ENCODE assay signal across 11 mouse cellular contexts in the genomic region with DNA sequence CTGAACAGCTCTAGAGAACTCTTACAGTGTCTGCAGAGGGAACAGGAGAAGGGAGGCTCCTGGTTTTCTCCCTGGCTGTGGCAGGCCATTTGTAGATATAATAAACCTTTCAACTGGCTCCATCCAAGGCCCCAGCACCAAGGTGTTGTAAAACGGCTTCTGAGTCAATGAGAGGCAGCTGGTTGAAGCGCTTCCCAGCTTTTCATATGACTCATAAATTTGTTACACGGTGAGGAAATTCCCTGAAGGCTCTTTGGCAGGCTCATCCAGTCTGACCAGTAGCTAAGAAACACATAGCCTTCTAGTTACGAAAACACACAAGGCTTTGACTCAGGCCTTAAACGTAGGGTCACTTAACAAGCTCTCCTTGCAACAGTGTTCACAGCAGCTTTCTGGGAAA.
A peak's percentile ranks its signal among the peaks of the same experiment; 100 is the strongest.
DNase-seq lines count a peak whose midpoint lies in the region; ATAC-seq and TF ChIP-seq lines count a peak whose summit lies in the region.
"Had no signal": no experiment of that assay in that cellular context is flagged by ENCODE, and none has a peak within 500 bp of the region (broad histone marks: within the 10 kb centered on the region; RNA-seq: fewer than 3 reads in every experiment).

No protein-coding gene starts in this region.

- intact Hi-C loops in heart, postnatal 14 days (cut with DNase I) = no loop called here

- H3K9me3 ChIP-seq in limb, embryonic 14.5 days (ENCODE audit: control insufficient read depth, low read length) = no peaks in the 10 kb centered on the region

- peak; percentile 68 for DNase-seq in gastrocnemius, adult 18-20 months (ENCODE audit: low spot score)
- DNase-seq in gastrocnemius, postnatal 10 days = no peak
- DNase-seq in Patski (ENCODE audit: low read depth, low spot score) = peak; percentile 94
- DNase-seq in heart, postnatal 14 days = peak; percentile 38 to 53
- peak; percentile 85 for DNase-seq in limb, embryonic 14.5 days (ENCODE audit: low spot score)
- DNase-seq in cerebellum, postnatal 36 days = no peak
- no peak for DNase-seq in layer of hippocampus, postnatal 25 days (ENCODE audit: extremely low spot score in 1 of 2, low spot score in 1 of 2)

- H3K4me1 ChIP-seq in limb, embryonic 14.5 days (ENCODE audit: control insufficient read depth, insufficient read depth, low read length) = peaks cover 15% of the 10 kb centered on the region

- H3K9ac ChIP-seq in limb, embryonic 14.5 days (ENCODE audit: low read depth, low read length, severe bottlenecking) = no peak overlapping the region

- ATAC-seq in Patski = peak; percentile 95
- ATAC-seq in limb, embryonic 14.5 days (ENCODE audit: low FRiP score, low read depth) = peak; percentile 75
- no peak for ATAC-seq in activated CD4-positive, CD25-positive, alpha-beta regulatory T cell, adult 4 months
- ATAC-seq: CD4-positive, CD25-positive, alpha-beta regulatory T cell, adult 4 months; inflammation-experienced regulatory T-cells, adult 6 months had no signal

- H3K36me3 ChIP-seq in limb, embryonic 14.5 days (ENCODE audit: control insufficient read depth, insufficient read depth, low read length) = no peaks in the 10 kb centered on the region

- POLR2A ChIA-PET in Patski (lab: Charles Lee) = interaction anchor here (0.7 kb wide), 1 partner anchor 42 kb away, joined by 4 read pairs; no protein-coding TSS in a partner anchor

- in situ Hi-C loops in Patski (cut with MboI; ENCODE audit: low pct_unique_long_range_greater_than_20kb) = no loop called here

- TF ChIP-seq CTCF in Patski (IDR thresholded peaks at IDR 0.05) = no peak

- no peaks in the 10 kb centered on the region for H3K27me3 ChIP-seq in Patski
- peaks cover 35% of the 10 kb centered on the region for H3K27me3 ChIP-seq in limb, embryonic 14.5 days (ENCODE audit: control insufficient read depth, insufficient read depth, low read length)

- CTCF ChIA-PET in Patski (lab: Charles Lee) = interaction anchor here (1.2 kb wide), 1 partner anchor 50 kb away, joined by 3 read pairs; no protein-coding TSS in a partner anchor

- no peak overlapping the region for H3K4me3 ChIP-seq in limb, embryonic 14.5 days (replicated peaks; ENCODE audit: low read length)

- 2% methylated on average over 5 of the region's 5 CpGs for WGBS in limb, embryonic 14.5 days

- no peak overlapping the region for H3K4me2 ChIP-seq in limb, embryonic 14.5 days (replicated peaks; ENCODE audit: low read depth, low read length, severe bottlenecking)

- no peak for TF ChIP-seq POLR2A in limb, embryonic 14.5 days (IDR thresholded peaks at IDR 0.05; ENCODE audit: borderline replicate concordance, extremely low read depth, insufficient read depth, insufficient read length)

- H3K27ac ChIP-seq in limb, embryonic 14.5 days (replicated peaks; ENCODE audit: low read depth, low read length) = no peak overlapping the region
- H3K27ac ChIP-seq: macrophage had no signal

Comparison
In these comparisons a context has a peak if more than half of its experiments do, and no peak if none do; other contexts are left out.
1. DNase-seq: peak in gastrocnemius, adult 18-20 months (single experiment), Patski (single experiment), heart, postnatal 14 days (2 of 2) and limb, embryonic 14.5 days (single experiment); none in gastrocnemius, postnatal 10 days (single experiment), cerebellum, postnatal 36 days (0 of 2) and layer of hippocampus, postnatal 25 days (0 of 2).